Mouse (Mus musculus) megakaryocyte, adult 5-6 weeks (primary cell): Measurements from ENCODE around the gene Blcap. TPM values are rescaled to one million over a fixed set of nuclear protein-coding genes. Genes with fewer than 3 reads are reported as not detected.
"Not testable (repeated sequence)": the region's sequence is repeated elsewhere in the genome, so short reads cannot be mapped to it uniquely, and the experiment has no call there.

ENCODE experiments used
- ATAC-seq: 2 replicates; pipeline ENCODE4 v1.8.0; 2016; ENCODE audit warnings: mild to moderate bottlenecking, inconsistent platforms; ENCODE audit not compliant: poor library complexity, severe bottlenecking
- total RNA-seq, 2 experiments: library from RNA; stranded (forward) in 1 of 2; stranded (reverse) in 1 of 2; fragments of 153-499, 151-499 nt in 1 of 2; fragments of 221-1000, 200-1000 nt in 1 of 2; gene quantifications; 2 replicates each; pipeline versions ENCODE4 v1.2.3 to v1.2.4; 2015 to 2017

The Blcap gene
- total RNA-seq (2015) (10.2 and 13.5 TPM in 2 replicates), total RNA-seq (2017) (7.8 and 19.2 TPM in 2 replicates)

GRCm38 (mm10) chr2:157571224-157571832 lies at the start of gene Blcap:
TSS of gene Blcap (minus strand) at chr2:157571274.
- ATAC-seq: peak; percentile 47; the same call in 1 of the 2 replicates

- no peak for ATAC-seq
Observed at GRCm38 (mm10) chr2:157618393-157618792, 47.3 kb upstream of the Blcap start.

- peak; percentile 59; the same call in 1 of the 2 replicates for ATAC-seq
Observed at GRCm38 (mm10) chr2:157613997-157614396, 42.9 kb upstream of the Blcap start.

- no peak for ATAC-seq
Observed at GRCm38 (mm10) chr2:157611735-157612134, 40.7 kb upstream of the Blcap start.

- ATAC-seq: no peak
Observed at GRCm38 (mm10) chr2:157607542-157608236, 36.6 kb upstream of the Blcap start.

GRCm38 (mm10) chr2:157605025-157605675 lies 34.1 kb upstream of the Blcap start:
- peak; percentile 91 for ATAC-seq

- no peak for ATAC-seq
Observed at GRCm38 (mm10) chr2:157601435-157601839, 30.4 kb upstream of the Blcap start.

- peak; percentile 49 for ATAC-seq
Observed at GRCm38 (mm10) chr2:157596876-157597566, 25.9 kb upstream of the Blcap start.

- not testable (repeated sequence) for ATAC-seq
Observed at GRCm38 (mm10) chr2:157585351-157585750, 14.3 kb upstream of the Blcap start.

- ATAC-seq: no peak
Observed at GRCm38 (mm10) chr2:157572786-157573185, 1.7 kb upstream of the Blcap start.

- ATAC-seq: no peak
Observed at GRCm38 (mm10) chr2:157569796-157570485, 1.1 kb downstream of the Blcap start.

- ATAC-seq: no peak
Observed at GRCm38 (mm10) chr2:157568881-157569280, 2.2 kb downstream of the Blcap start.

GRCm38 (mm10) chr2:157567235-157567961 lies 3.7 kb downstream of the Blcap start:
- peak; percentile 48 for ATAC-seq

- ATAC-seq: peak; percentile 79
Observed at GRCm38 (mm10) chr2:157566260-157566952, 4.7 kb downstream of the Blcap start.

- ATAC-seq: no peak
Observed at GRCm38 (mm10) chr2:157565898-157566259, 5.2 kb downstream of the Blcap start.

- no peak for ATAC-seq
Observed at GRCm38 (mm10) chr2:157565446-157565845, 5.6 kb downstream of the Blcap start.

GRCm38 (mm10) chr2:157564723-157565122 lies 6.4 kb downstream of the Blcap start:
- no peak for ATAC-seq

GRCm38 (mm10) chr2:157563031-157563430 lies 8.0 kb downstream of the Blcap start:
- ATAC-seq: no peak

GRCm38 (mm10) chr2:157561165-157561836 lies 9.8 kb downstream of the Blcap start:
- ATAC-seq: peak; percentile 30; the same call in 1 of the 2 replicates
